Mouse (Mus musculus) heart, adult 8-10 months (tissue): Measurements from ENCODE around the gene Klhl32. TPM values are rescaled to one million over a fixed set of nuclear protein-coding genes. Genes with fewer than 3 reads are reported as not detected.

Experiments
- total RNA-seq, 4 experiments: library from RNA; stranded (reverse); gene quantifications; 2 replicates each; pipeline ENCODE4 v1.2.4; 2022

Klhl32 gene
- total RNA-seq, 4 experiments from 2014 or later: 1.2 to 2.0 (median 1.3) TPM

Other genes starting within 250 kb of the Klhl32 start
- gene Ndufaf4, start 47.0 kb upstream of the Klhl32 start, total RNA-seq: 10 to 100 TPM; 58.1 to 71.7 (median 66.7) TPM
- 1 to 10 TPM; 1.6 to 3.6 (median 2.3) TPM for gene Gpr63, start 115.3 kb upstream of the Klhl32 start, total RNA-seq